Mouse (Mus musculus) hindbrain, embryonic 16.5 days (tissue): ENCODE data around the gene Stxbp6. TPM values are rescaled to one million over a fixed set of nuclear protein-coding genes. Genes with fewer than 3 reads are reported as not detected.
A peak's percentile ranks its signal among the peaks of the same experiment; 100 is the strongest.

Experiments
- ATAC-seq: fragments of 200-750 bp; cut with Nextera tagmentation; 2 replicates; pipeline ENCODE4 v1.8.0; 2017; ENCODE audit warnings: moderate TSS enrichment, moderate library complexity
- H3K27ac ChIP-seq: fragments of 300-500 bp; sonication (generic); 2 replicates; pipeline ENCODE4 v1.5.1; 2014; ENCODE audit warnings: low read depth, mild to moderate bottlenecking, control low read depth, low read length, moderate library complexity
- H3K27me3 ChIP-seq: fragments of 300-500 bp; sonication (generic); replicated peaks from 2 replicates; pipeline ENCODE4 v1.6.1; 2014; ENCODE audit warnings: low read length; ENCODE audit not compliant: control insufficient read depth, insufficient read depth
- H3K36me3 ChIP-seq: fragments of 300-500 bp; sonication (generic); 2 replicates; pipeline ENCODE4 v1.6.1; 2014; ENCODE audit warnings: mild to moderate bottlenecking, low read length, moderate library complexity, mixed read lengths; ENCODE audit not compliant: control insufficient read depth, insufficient read depth
- H3K4me1 ChIP-seq: fragments of 300-500 bp; sonication (generic); 2 replicates; pipeline ENCODE4 v1.6.1; 2014; ENCODE audit warnings: low read depth, low read length; ENCODE audit not compliant: control insufficient read depth, insufficient read depth
- H3K4me2 ChIP-seq: fragments of 300-500 bp; sonication (generic); 2 replicates; pipeline ENCODE4 v1.6.1; 2014; ENCODE audit warnings: mild to moderate bottlenecking, low read length, control low read depth, moderate library complexity
- H3K4me3 ChIP-seq: fragments of 300-500 bp; sonication (generic); 2 replicates; pipeline ENCODE4 v1.5.1; 2014; ENCODE audit warnings: mild to moderate bottlenecking, low read length, control low read depth, moderate library complexity
- H3K9ac ChIP-seq: fragments of 300-500 bp; sonication (generic); 2 replicates; pipeline ENCODE4 v1.6.1; 2014; ENCODE audit warnings: low read depth, mild to moderate bottlenecking, control low read depth, low read length, moderate library complexity
- H3K9me3 ChIP-seq: fragments of 300-500 bp; sonication (generic); 2 replicates; pipeline ENCODE4 v1.6.1; 2014; ENCODE audit warnings: mild to moderate bottlenecking, low read length, moderate library complexity; ENCODE audit not compliant: control insufficient read depth
- WGBS: fragments of 180-500 bp; shearing (Covaris S2); extraction: QIAGEN DNeasy Blood & Tissue Kit; methylation state at CpG from one replicate; pipeline ENCODE4 v1.1.7; 2014; 5-methylcytosine and 5-hydroxymethylcytosine counted together
- polyA plus RNA-seq: library from polyadenylated mRNA; unstranded; fragments of >200 nt; fragmentation: Nextera tagmentation; extraction: Ambion mirVana; gene quantifications from 2 replicates; pipeline ENCODE4 v1.2.1, GENCODE M21; 2015

Stxbp6 gene
- polyA plus RNA-seq, 1 experiment from 2014 or later = 21.6 TPM

GRCm38 (mm10) chr12:44922241-44922640 is 152.3 kb downstream of the Stxbp6 start:
- Histone ChIP-seq H3K27ac (no peak overlapping the region), H3K36me3 (no peaks in the 10 kb centered on the region)
- ATAC-seq = no peak

DNA sequence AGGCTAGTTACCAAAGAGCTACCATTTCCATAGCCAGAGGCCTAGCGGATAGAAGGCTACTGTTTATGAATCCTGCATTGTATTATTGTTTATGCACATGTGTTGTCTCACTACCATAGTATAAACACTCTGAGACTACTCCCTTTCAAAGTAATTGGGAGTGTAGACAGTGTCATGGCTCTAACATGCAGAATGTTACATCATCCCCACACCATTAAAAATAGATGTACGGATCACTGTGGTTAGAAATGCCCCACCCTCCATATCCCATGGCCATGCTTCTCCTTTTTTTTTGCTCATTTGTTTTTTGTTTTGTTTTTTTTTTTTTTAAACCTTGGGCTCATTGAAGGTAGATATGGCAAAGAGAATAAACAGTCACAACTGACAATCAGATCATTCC is 154.9 kb downstream of the Stxbp6 start:
- no peak overlapping the region for H3K4me2 ChIP-seq
- H3K27ac ChIP-seq = no peak overlapping the region
- H3K4me1 ChIP-seq = no peaks in the 10 kb centered on the region
- no peak overlapping the region for H3K9ac ChIP-seq
- 87% methylated on average over 2 of the region's 2 CpGs for WGBS
- no peaks in the 10 kb centered on the region for H3K9me3 ChIP-seq
- no peak overlapping the region for H3K4me3 ChIP-seq
- H3K36me3 ChIP-seq = no peaks in the 10 kb centered on the region
- no peaks in the 10 kb centered on the region for H3K27me3 ChIP-seq
- ATAC-seq = no peak

More at GRCm38 (mm10) chr12:44922241-44922640, 152.3 kb downstream of the Stxbp6 start:
- WGBS = 85% methylated on average over 4 of the region's 4 CpGs
- no peaks in the 10 kb centered on the region for H3K4me1 ChIP-seq
- no peak overlapping the region for H3K9ac ChIP-seq
- H3K27me3 ChIP-seq = no peaks in the 10 kb centered on the region
- no peaks in the 10 kb centered on the region for H3K9me3 ChIP-seq
- no peak overlapping the region for H3K4me3 ChIP-seq
- no peak overlapping the region for H3K4me2 ChIP-seq

- 92% methylated on average over 2 of the region's 2 CpGs for WGBS
- Histone ChIP-seq H3K36me3 (no peaks in the 10 kb centered on the region), H3K4me2 (no peak overlapping the region)
Measured at GRCm38 (mm10) chr12:44918929-44919328, 155.6 kb downstream of the Stxbp6 start.

DNA sequence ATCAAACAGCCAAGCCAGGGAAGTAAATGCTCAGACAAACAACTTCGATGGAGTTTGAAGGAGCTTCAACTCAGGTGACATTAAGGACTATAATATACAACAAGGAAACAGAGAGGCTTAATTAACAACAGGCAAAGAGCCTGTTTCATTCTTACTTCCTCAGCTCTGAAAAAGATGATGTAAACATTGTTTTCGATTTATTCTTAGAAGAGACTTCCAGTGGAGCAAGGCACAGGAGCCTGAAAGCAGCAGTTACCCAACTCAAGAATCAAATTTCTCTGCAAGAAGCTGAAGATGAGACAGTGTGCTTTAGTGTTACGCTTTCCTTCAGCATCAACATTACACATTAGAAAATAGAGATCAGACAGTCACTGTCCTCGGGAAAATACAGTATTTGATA is 160.7 kb downstream of the Stxbp6 start:
- H3K4me3 ChIP-seq = no peak overlapping the region
- no peaks in the 10 kb centered on the region for H3K9me3 ChIP-seq
- no peak overlapping the region for H3K4me2 ChIP-seq
- H3K27me3 ChIP-seq = no peaks in the 10 kb centered on the region
- no peak overlapping the region for H3K27ac ChIP-seq
- no peak for ATAC-seq
- no peaks in the 10 kb centered on the region for H3K36me3 ChIP-seq
- no peak overlapping the region for H3K9ac ChIP-seq
- no peaks in the 10 kb centered on the region for H3K4me1 ChIP-seq
- 84% methylated on average over 4 of the region's 4 CpGs for WGBS

More at GRCm38 (mm10) chr12:44918929-44919328, 155.6 kb downstream of the Stxbp6 start:
- Histone ChIP-seq H3K9me3 (no peaks in the 10 kb centered on the region), H3K9ac (no peak overlapping the region), H3K27me3 (no peaks in the 10 kb centered on the region), H3K27ac (no peak overlapping the region), H3K4me1 (no peaks in the 10 kb centered on the region), H3K4me3 (no peak overlapping the region)
- no peak for ATAC-seq

GRCm38 (mm10) chr12:44908028-44908702 is 166.3 kb downstream of the Stxbp6 start:
- 79% methylated on average over 3 of the region's 3 CpGs for WGBS
- no peak overlapping the region for H3K27ac ChIP-seq
- H3K4me1 ChIP-seq = no peaks in the 10 kb centered on the region
- no peak overlapping the region for H3K4me3 ChIP-seq
- H3K4me2 ChIP-seq = no peak overlapping the region
- H3K9me3 ChIP-seq = no peaks in the 10 kb centered on the region
- no peaks in the 10 kb centered on the region for H3K27me3 ChIP-seq
- H3K9ac ChIP-seq = no peak overlapping the region
- H3K36me3 ChIP-seq = no peaks in the 10 kb centered on the region
- no peak for ATAC-seq

- no peak for ATAC-seq
Measured at GRCm38 (mm10) chr12:44906001-44906400, 168.5 kb downstream of the Stxbp6 start.

GRCm38 (mm10) chr12:44903205-44903732 is 171.2 kb downstream of the Stxbp6 start:
- peak; percentile 69; the same call in 1 of the 2 replicates for ATAC-seq
- Histone ChIP-seq H3K9me3 (no peaks in the 10 kb centered on the region), H3K9ac (no peak overlapping the region), H3K27ac (no peak overlapping the region), H3K4me1 (no peaks in the 10 kb centered on the region), H3K27me3 (no peaks in the 10 kb centered on the region), H3K36me3 (no peaks in the 10 kb centered on the region), H3K4me3 (no peak overlapping the region), H3K4me2 (no peak overlapping the region)
- WGBS = 29% methylated on average over 1 of the region's 1 CpGs

More at GRCm38 (mm10) chr12:44906001-44906400, 168.5 kb downstream of the Stxbp6 start:
- H3K4me1 ChIP-seq = no peaks in the 10 kb centered on the region
- no peak overlapping the region for H3K9ac ChIP-seq
- H3K4me3 ChIP-seq = no peak overlapping the region
- H3K27ac ChIP-seq = no peak overlapping the region
- no peaks in the 10 kb centered on the region for H3K36me3 ChIP-seq
- no peaks in the 10 kb centered on the region for H3K9me3 ChIP-seq
- H3K27me3 ChIP-seq = no peaks in the 10 kb centered on the region
- no peak overlapping the region for H3K4me2 ChIP-seq
- 92% methylated on average over 2 of the region's 2 CpGs for WGBS

GRCm38 (mm10) chr12:44899173-44899870 is 175.2 kb downstream of the Stxbp6 start:
- H3K27ac ChIP-seq = no peak overlapping the region
- H3K4me3 ChIP-seq = no peak overlapping the region
- no peak for ATAC-seq
- no peak overlapping the region for H3K4me2 ChIP-seq
- 82% methylated on average over 5 of the region's 5 CpGs for WGBS
- H3K9me3 ChIP-seq = no peaks in the 10 kb centered on the region
- H3K27me3 ChIP-seq = no peaks in the 10 kb centered on the region
- H3K4me1 ChIP-seq = no peaks in the 10 kb centered on the region
- H3K9ac ChIP-seq = no peak overlapping the region
- H3K36me3 ChIP-seq = no peaks in the 10 kb centered on the region

DNA sequence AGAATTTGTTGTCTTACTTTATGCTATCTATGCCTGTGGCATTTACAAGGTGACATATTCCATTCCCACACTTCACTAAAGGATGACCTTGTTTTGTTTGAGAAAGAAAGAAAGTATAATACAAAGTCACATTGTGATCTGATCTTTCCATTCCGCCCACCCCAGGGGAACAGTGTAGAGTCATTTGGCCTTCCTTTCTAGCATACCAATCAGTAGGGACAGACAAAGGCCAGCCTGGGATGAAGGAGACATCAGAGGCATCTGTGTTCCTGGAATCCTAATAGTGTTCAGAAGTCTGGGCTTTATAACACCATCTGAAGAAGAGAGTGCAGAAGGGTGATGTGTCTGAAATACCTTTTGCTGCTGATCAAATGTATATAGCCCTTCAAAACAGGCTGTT is 178.0 kb downstream of the Stxbp6 start:
- Histone ChIP-seq H3K4me3 (no peak overlapping the region), H3K4me2 (no peak overlapping the region), H3K27me3 (no peaks in the 10 kb centered on the region), H3K36me3 (no peaks in the 10 kb centered on the region), H3K27ac (no peak overlapping the region), H3K4me1 (no peaks in the 10 kb centered on the region), H3K9me3 (no peaks in the 10 kb centered on the region), H3K9ac (no peak overlapping the region)
- ATAC-seq = no peak
- WGBS = 57% methylated on average over 1 of the region's 1 CpGs
